Mouse (Mus musculus) kidney, embryonic 14.5 days (tissue): ENCODE measurements around the gene Pafah2. TPM values are rescaled to one million over a fixed set of nuclear protein-coding genes. Genes with fewer than 3 reads are reported as not detected.

Experiments used
- ATAC-seq: fragments of 200-750 bp; cut with Nextera tagmentation; 2 replicates; pipeline ENCODE4 v1.8.0; 2017; ENCODE audit warnings: moderate number of reproducible peaks, mild to moderate bottlenecking, moderate TSS enrichment, moderate library complexity; ENCODE audit not compliant: low FRiP score, low TSS enrichment
- H3K27ac ChIP-seq: fragments of 300-500 bp; sonication (generic); 2 replicates; pipeline ENCODE4 v1.5.1; 2014; ENCODE audit warnings: low read depth, mild to moderate bottlenecking, low read length, moderate library complexity, mixed read lengths
- H3K27me3 ChIP-seq: fragments of 300-500 bp; sonication (generic); 2 replicates; pipeline ENCODE4 v1.6.1; 2014; ENCODE audit warnings: mild to moderate bottlenecking, low read length; ENCODE audit not compliant: control insufficient read depth, insufficient read depth
- H3K36me3 ChIP-seq: fragments of 300-500 bp; sonication (generic); 2 replicates; pipeline ENCODE4 v1.6.1; 2014; ENCODE audit warnings: low read length, mixed read lengths; ENCODE audit not compliant: control insufficient read depth, insufficient read depth
- H3K4me1 ChIP-seq: fragments of 300-500 bp; sonication (generic); 2 replicates; pipeline ENCODE4 v1.6.1; 2014; ENCODE audit warnings: low read length, mixed read lengths; ENCODE audit not compliant: control insufficient read depth, insufficient read depth
- H3K4me2 ChIP-seq: fragments of 300-500 bp; sonication (generic); replicated peaks from 2 replicates; pipeline ENCODE4 v1.6.1; 2014; ENCODE audit warnings: low read depth, mild to moderate bottlenecking, low read length
- H3K4me3 ChIP-seq: fragments of 300-500 bp; sonication (generic); 2 replicates; pipeline ENCODE4 v1.5.1; 2014; ENCODE audit warnings: mild to moderate bottlenecking, low read length
- H3K9ac ChIP-seq: fragments of 300-500 bp; sonication (generic); 2 replicates; pipeline ENCODE4 v1.6.1; 2014; ENCODE audit warnings: low read depth, mild to moderate bottlenecking, low read length, moderate library complexity
- H3K9me3 ChIP-seq: fragments of 300-500 bp; sonication (generic); 2 replicates; pipeline ENCODE4 v1.6.1; 2016; ENCODE audit warnings: low read length; ENCODE audit not compliant: control insufficient read depth
- WGBS: fragments of 180-500 bp; shearing (Covaris S2); extraction: QIAGEN DNeasy Blood & Tissue Kit; methylation state at CpG from one replicate; pipeline ENCODE4 v1.1.7; 2014; 5-methylcytosine and 5-hydroxymethylcytosine counted together
- polyA plus RNA-seq: library from polyadenylated mRNA; unstranded; fragments of >200 nt; fragmentation: Nextera tagmentation; extraction: Ambion mirVana; gene quantifications from 2 replicates; pipeline ENCODE4 v1.2.1, GENCODE M21; 2014

Gene Pafah2
- polyA plus RNA-seq, 1 experiment from 2014 or later: 12.3 TPM

GRCm38 (mm10) chr4:134401181-134401661 is 5.1 kb downstream of the Pafah2 start:
- 4% methylated on average over 19 of the region's 19 CpGs for WGBS

GRCm38 (mm10) chr4:134401856-134402570 is 5.9 kb downstream of the Pafah2 start:
- H3K4me2 ChIP-seq: no peak overlapping the region
- no peaks in the 10 kb centered on the region for H3K27me3 ChIP-seq
- no peak for ATAC-seq
- no peaks in the 10 kb centered on the region for H3K9me3 ChIP-seq
- H3K36me3 ChIP-seq: peaks cover 3% of the 10 kb centered on the region; the same call in 1 of the 2 replicates
- H3K4me1 ChIP-seq: peaks cover 28% of the 10 kb centered on the region
- H3K4me3 ChIP-seq: peak overlapping the region; percentile 37; the same call in 1 of the 2 replicates
- WGBS: 64% methylated on average over 16 of the region's 16 CpGs
- no peak overlapping the region for H3K27ac ChIP-seq
- H3K9ac ChIP-seq: no peak overlapping the region

More at GRCm38 (mm10) chr4:134401181-134401661, 5.1 kb downstream of the Pafah2 start:
- peaks cover 3% of the 10 kb centered on the region; the same call in 1 of the 2 replicates for H3K36me3 ChIP-seq
- H3K4me1 ChIP-seq: peaks cover 28% of the 10 kb centered on the region
- H3K4me2 ChIP-seq: peak overlapping the region; percentile 58
- H3K4me3 ChIP-seq: peak overlapping the region; percentile 37
- H3K27ac ChIP-seq: no peak overlapping the region
- H3K27me3 ChIP-seq: no peaks in the 10 kb centered on the region
- H3K9ac ChIP-seq: peak overlapping the region; percentile 52; the same call in 1 of the 2 replicates
- ATAC-seq: peak; percentile 82
- H3K9me3 ChIP-seq: no peaks in the 10 kb centered on the region

GRCm38 (mm10) chr4:134402571-134403262 is 6.6 kb downstream of the Pafah2 start:
- Histone ChIP-seq H3K36me3 (peaks cover 3% of the 10 kb centered on the region; the same call in 1 of the 2 replicates), H3K9me3 (no peaks in the 10 kb centered on the region), H3K27me3 (no peaks in the 10 kb centered on the region), H3K4me1 (peaks cover 21% of the 10 kb centered on the region), H3K9ac (no peak overlapping the region), H3K27ac (no peak overlapping the region), H3K4me2 (no peak overlapping the region), H3K4me3 (no peak overlapping the region)
- ATAC-seq: no peak
- 63% methylated on average over 16 of the region's 16 CpGs for WGBS

GRCm38 (mm10) chr4:134403721-134404120 is 7.6 kb downstream of the Pafah2 start:
- Histone ChIP-seq H3K27me3 (no peaks in the 10 kb centered on the region), H3K4me1 (peaks cover 20% of the 10 kb centered on the region), H3K9ac (no peak overlapping the region), H3K4me3 (no peak overlapping the region), H3K27ac (no peak overlapping the region), H3K9me3 (no peaks in the 10 kb centered on the region), H3K4me2 (no peak overlapping the region), H3K36me3 (peaks cover 3% of the 10 kb centered on the region; the same call in 1 of the 2 replicates)
- 72% methylated on average over 7 of the region's 7 CpGs for WGBS
- no peak for ATAC-seq

DNA sequence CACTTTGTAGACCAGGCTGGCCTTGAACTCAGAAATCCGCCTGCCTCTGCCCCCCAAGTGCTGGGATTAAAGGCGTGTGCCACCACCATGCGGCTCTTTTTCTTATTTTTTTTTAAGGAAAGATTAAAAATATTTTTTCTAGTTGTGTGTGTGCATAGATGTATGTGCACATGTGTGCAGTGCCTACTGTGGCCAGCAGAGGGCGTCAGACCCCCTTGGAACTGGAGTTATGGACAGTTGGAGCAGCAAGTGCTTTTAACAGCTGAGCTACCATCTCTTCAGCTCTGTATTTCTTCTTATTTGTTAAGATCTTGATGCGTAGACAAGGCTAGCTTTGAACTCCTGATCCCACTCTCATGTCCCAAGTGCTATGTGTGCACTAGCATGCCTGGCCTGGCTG is 13.2 kb downstream of the Pafah2 start:
- 75% methylated on average over 5 of the region's 5 CpGs for WGBS
- no peak for ATAC-seq

GRCm38 (mm10) chr4:134416177-134416576 is 20.1 kb downstream of the Pafah2 start:
- Histone ChIP-seq H3K9me3 (no peaks in the 10 kb centered on the region), H3K27me3 (no peaks in the 10 kb centered on the region), H3K4me1 (no peaks in the 10 kb centered on the region), H3K4me3 (no peak overlapping the region), H3K4me2 (no peak overlapping the region), H3K36me3 (0 out of 2 replicates have a peak, but pooled peaks cover 7% of the 10 kb centered on the region), H3K27ac (no peak overlapping the region), H3K9ac (no peak overlapping the region)
- WGBS: 82% methylated on average over 17 of the region's 17 CpGs
- no peak for ATAC-seq

More for the DNA sequence above, 13.2 kb downstream of the Pafah2 start:
- no peaks in the 10 kb centered on the region for H3K4me1 ChIP-seq
- H3K36me3 ChIP-seq: peaks cover 7% of the 10 kb centered on the region; the same call in 1 of the 2 replicates
- no peak overlapping the region for H3K27ac ChIP-seq
- no peak overlapping the region for H3K4me2 ChIP-seq
- H3K4me3 ChIP-seq: no peak overlapping the region
- H3K9me3 ChIP-seq: peaks cover 2% of the 10 kb centered on the region; the same call in 1 of the 2 replicates
- no peak overlapping the region for H3K9ac ChIP-seq
- H3K27me3 ChIP-seq: no peaks in the 10 kb centered on the region

- ATAC-seq: no peak
- Histone ChIP-seq H3K9me3 (no peaks in the 10 kb centered on the region), H3K9ac (no peak overlapping the region), H3K27me3 (no peaks in the 10 kb centered on the region), H3K4me3 (no peak overlapping the region), H3K27ac (no peak overlapping the region), H3K36me3 (0 out of 2 replicates have a peak, but pooled peaks cover 7% of the 10 kb centered on the region), H3K4me2 (no peak overlapping the region), H3K4me1 (no peaks in the 10 kb centered on the region)
- 79% methylated on average over 15 of the region's 15 CpGs for WGBS
Measured at GRCm38 (mm10) chr4:134416602-134417001, 20.5 kb downstream of the Pafah2 start.

GRCm38 (mm10) chr4:134417111-134417510 is 21.0 kb downstream of the Pafah2 start:
- H3K4me1 ChIP-seq: no peaks in the 10 kb centered on the region
- no peak overlapping the region for H3K9ac ChIP-seq
- H3K27me3 ChIP-seq: no peaks in the 10 kb centered on the region
- 0 out of 2 replicates have a peak, but pooled peaks cover 7% of the 10 kb centered on the region for H3K36me3 ChIP-seq
- H3K27ac ChIP-seq: no peak overlapping the region
- H3K4me3 ChIP-seq: no peak overlapping the region
- no peaks in the 10 kb centered on the region for H3K9me3 ChIP-seq
- 51% methylated on average over 7 of the region's 7 CpGs for WGBS
- no peak overlapping the region for H3K4me2 ChIP-seq
- no peak for ATAC-seq
